Mouse (Mus musculus): ENCODE measurements at regions not wholly inside any gene's neighbourhood (a gene's known extent, or its start where the extent isn't known, plus 50 kb on each side); places are given as distances from the start of the nearest gene placed in this dataset.
A peak's percentile ranks its signal among the peaks of the same experiment; 100 is the strongest.

- Histone ChIP-seq H3K27ac (ENCODE audit: low read depth, low read length) (no peak overlapping the region), H3K9ac (ENCODE audit: low read length) (no peak overlapping the region), H3K4me1 (ENCODE audit: control insufficient read depth, insufficient read depth, low read length) (no peaks in the 10 kb centered on the region), H3K4me2 (ENCODE audit: low read length) (no peak overlapping the region), H3K9me3 (replicated peaks; ENCODE audit: control insufficient read depth, low read length) (no peaks in the 10 kb centered on the region), H3K36me3 (ENCODE audit: control insufficient read depth, insufficient read depth, low read length) (no peaks in the 10 kb centered on the region), H3K4me3 (ENCODE audit: low read depth, low read length) (no peak overlapping the region), H3K27me3 (replicated peaks; ENCODE audit: control insufficient read depth, insufficient read depth, low read length) (no peaks in the 10 kb centered on the region)
- 59% methylated on average over 4 of the region's 4 CpGs for WGBS
- no peak for ATAC-seq
- DNase-seq (ENCODE audit: low spot score), result no peak
Observed at GRCm38 (mm10) chr13:63682341-63682740, 108.9 kb upstream of the Ptch1 start.

- DNase-seq (ENCODE audit: low spot score) (peak; percentile 50), ATAC-seq (peak; percentile 34; the same call in 1 of the 2 replicates)
- Histone ChIP-seq H3K4me3 (ENCODE audit: low read depth, low read length) (no peak overlapping the region), H3K36me3 (ENCODE audit: control insufficient read depth, insufficient read depth, low read length) (no peaks in the 10 kb centered on the region), H3K27ac (ENCODE audit: low read depth, low read length) (no peak overlapping the region), H3K9ac (ENCODE audit: low read length) (no peak overlapping the region), H3K4me2 (ENCODE audit: low read length) (no peak overlapping the region), H3K9me3 (replicated peaks; ENCODE audit: control insufficient read depth, low read length) (no peaks in the 10 kb centered on the region), H3K27me3 (replicated peaks; ENCODE audit: control insufficient read depth, insufficient read depth, low read length) (no peaks in the 10 kb centered on the region), H3K4me1 (ENCODE audit: control insufficient read depth, insufficient read depth, low read length) (peaks cover 3% of the 10 kb centered on the region; the same call in 1 of the 2 replicates)
- 16% methylated on average over 5 of the region's 5 CpGs for WGBS
Observed at GRCm38 (mm10) chr13:63691974-63692373, 118.6 kb upstream of the Ptch1 start.

GRCm38 (mm10) chr13:63693636-63694035 is 120.2 kb upstream of the Ptch1 start:
- Histone ChIP-seq H3K27ac (ENCODE audit: low read depth, low read length) (no peak overlapping the region), H3K4me2 (ENCODE audit: low read length) (no peak overlapping the region), H3K4me3 (ENCODE audit: low read depth, low read length) (no peak overlapping the region), H3K27me3 (replicated peaks; ENCODE audit: control insufficient read depth, insufficient read depth, low read length) (no peaks in the 10 kb centered on the region), H3K4me1 (ENCODE audit: control insufficient read depth, insufficient read depth, low read length) (peaks cover 3% of the 10 kb centered on the region; the same call in 1 of the 2 replicates), H3K9ac (ENCODE audit: low read length) (no peak overlapping the region), H3K36me3 (ENCODE audit: control insufficient read depth, insufficient read depth, low read length) (no peaks in the 10 kb centered on the region), H3K9me3 (replicated peaks; ENCODE audit: control insufficient read depth, low read length) (no peaks in the 10 kb centered on the region)
- DNase-seq (ENCODE audit: low spot score) (no peak), ATAC-seq (no peak)
- WGBS, result 53% methylated on average over 5 of the region's 5 CpGs

- Histone ChIP-seq H3K9ac (ENCODE audit: low read length) (no peak overlapping the region), H3K36me3 (ENCODE audit: control insufficient read depth, insufficient read depth, low read length) (no peaks in the 10 kb centered on the region), H3K27me3 (replicated peaks; ENCODE audit: control insufficient read depth, insufficient read depth, low read length) (no peaks in the 10 kb centered on the region), H3K9me3 (replicated peaks; ENCODE audit: control insufficient read depth, low read length) (no peaks in the 10 kb centered on the region), H3K4me1 (ENCODE audit: control insufficient read depth, insufficient read depth, low read length) (peaks cover 3% of the 10 kb centered on the region; the same call in 1 of the 2 replicates), H3K4me3 (ENCODE audit: low read depth, low read length) (no peak overlapping the region), H3K4me2 (ENCODE audit: low read length) (no peak overlapping the region), H3K27ac (ENCODE audit: low read depth, low read length) (no peak overlapping the region)
- DNase-seq (ENCODE audit: low spot score), result peak; percentile 54
- WGBS, result 64% methylated on average over 3 of the region's 3 CpGs
- ATAC-seq, result no peak
Observed at GRCm38 (mm10) chr13:63696399-63696798, 118.6 kb upstream of the Ercc6l2 start.

GRCm38 (mm10) chr13:63699624-63700023 is 115.4 kb upstream of the Ercc6l2 start:
- H3K4me1 ChIP-seq (ENCODE audit: control insufficient read depth, insufficient read depth, low read length), result no peaks in the 10 kb centered on the region
- no peak overlapping the region for H3K9ac ChIP-seq (ENCODE audit: low read length)
- DNase-seq (ENCODE audit: low spot score) (no peak), ATAC-seq (no peak)
- H3K27me3 ChIP-seq (replicated peaks; ENCODE audit: control insufficient read depth, insufficient read depth, low read length), result 0 out of 2 replicates have a peak, but pooled peaks cover 3% of the 10 kb centered on the region
- H3K9me3 ChIP-seq (replicated peaks; ENCODE audit: control insufficient read depth, low read length), result no peaks in the 10 kb centered on the region
- H3K27ac ChIP-seq (ENCODE audit: low read depth, low read length), result no peak overlapping the region
- 72% methylated on average over 2 of the region's 2 CpGs for WGBS
- H3K36me3 ChIP-seq (ENCODE audit: control insufficient read depth, insufficient read depth, low read length), result no peaks in the 10 kb centered on the region
- H3K4me3 ChIP-seq (ENCODE audit: low read depth, low read length), result no peak overlapping the region
- no peak overlapping the region for H3K4me2 ChIP-seq (ENCODE audit: low read length)

GRCm38 (mm10) chr13:63700747-63701146 is 114.3 kb upstream of the Ercc6l2 start:
- Histone ChIP-seq H3K4me2 (ENCODE audit: low read length) (no peak overlapping the region), H3K4me1 (ENCODE audit: control insufficient read depth, insufficient read depth, low read length) (no peaks in the 10 kb centered on the region), H3K27me3 (replicated peaks; ENCODE audit: control insufficient read depth, insufficient read depth, low read length) (0 out of 2 replicates have a peak, but pooled peaks cover 3% of the 10 kb centered on the region), H3K4me3 (ENCODE audit: low read depth, low read length) (no peak overlapping the region), H3K9me3 (replicated peaks; ENCODE audit: control insufficient read depth, low read length) (no peaks in the 10 kb centered on the region), H3K36me3 (ENCODE audit: control insufficient read depth, insufficient read depth, low read length) (no peaks in the 10 kb centered on the region), H3K9ac (ENCODE audit: low read length) (no peak overlapping the region), H3K27ac (ENCODE audit: low read depth, low read length) (no peak overlapping the region)
- DNase-seq (ENCODE audit: low spot score), result no peak
- WGBS, result 75% methylated on average over 3 of the region's 3 CpGs
- ATAC-seq, result no peak

- no peak overlapping the region for H3K4me2 ChIP-seq (ENCODE audit: low read length)
- H3K36me3 ChIP-seq (ENCODE audit: control insufficient read depth, insufficient read depth, low read length), result no peaks in the 10 kb centered on the region
- no peak overlapping the region for H3K4me3 ChIP-seq (ENCODE audit: low read depth, low read length)
- no peak overlapping the region for H3K9ac ChIP-seq (ENCODE audit: low read length)
- no peak overlapping the region for H3K27ac ChIP-seq (ENCODE audit: low read depth, low read length)
- H3K4me1 ChIP-seq (ENCODE audit: control insufficient read depth, insufficient read depth, low read length), result no peaks in the 10 kb centered on the region
- ATAC-seq (no peak), DNase-seq (ENCODE audit: low spot score) (no peak)
- H3K9me3 ChIP-seq (replicated peaks; ENCODE audit: control insufficient read depth, low read length), result no peaks in the 10 kb centered on the region
- 40% methylated on average over 9 of the region's 9 CpGs for WGBS
- 0 out of 2 replicates have a peak, but pooled peaks cover 3% of the 10 kb centered on the region for H3K27me3 ChIP-seq (replicated peaks; ENCODE audit: control insufficient read depth, insufficient read depth, low read length)
Observed at GRCm38 (mm10) chr13:63701199-63702175, 113.6 kb upstream of the Ercc6l2 start.

- 89% methylated on average over 2 of the region's 2 CpGs for WGBS
Observed at GRCm38 (mm10) chr13:63708567-63708966, 106.5 kb upstream of the Ercc6l2 start.

GRCm38 (mm10) chr13:63713137-63713536 is 101.9 kb upstream of the Ercc6l2 start:
- 93% methylated on average over 3 of the region's 3 CpGs for WGBS
- no peak overlapping the region for H3K4me3 ChIP-seq (ENCODE audit: low read depth, low read length)
- DNase-seq (ENCODE audit: low spot score) (no peak), ATAC-seq (no peak)
- H3K9me3 ChIP-seq (replicated peaks; ENCODE audit: control insufficient read depth, low read length), result peaks cover 4% of the 10 kb centered on the region; the same call in 1 of the 2 replicates
- no peaks in the 10 kb centered on the region for H3K36me3 ChIP-seq (ENCODE audit: control insufficient read depth, insufficient read depth, low read length)
- H3K27me3 ChIP-seq (replicated peaks; ENCODE audit: control insufficient read depth, insufficient read depth, low read length), result no peaks in the 10 kb centered on the region
- no peak overlapping the region for H3K27ac ChIP-seq (ENCODE audit: low read depth, low read length)
- H3K4me1 ChIP-seq (ENCODE audit: control insufficient read depth, insufficient read depth, low read length), result no peaks in the 10 kb centered on the region
- H3K9ac ChIP-seq (ENCODE audit: low read length), result no peak overlapping the region
- no peak overlapping the region for H3K4me2 ChIP-seq (ENCODE audit: low read length)

More at GRCm38 (mm10) chr13:63708567-63708966, 106.5 kb upstream of the Ercc6l2 start:
- no peak overlapping the region for H3K9ac ChIP-seq (ENCODE audit: low read length)
- ATAC-seq (no peak), DNase-seq (ENCODE audit: low spot score) (no peak)
- no peak overlapping the region for H3K4me2 ChIP-seq (ENCODE audit: low read length)
- peaks cover 4% of the 10 kb centered on the region; the same call in 1 of the 2 replicates for H3K9me3 ChIP-seq (replicated peaks; ENCODE audit: control insufficient read depth, low read length)
- H3K4me1 ChIP-seq (ENCODE audit: control insufficient read depth, insufficient read depth, low read length), result no peaks in the 10 kb centered on the region
- 0 out of 2 replicates have a peak, but pooled peaks cover under 1% of the 10 kb centered on the region for H3K27me3 ChIP-seq (replicated peaks; ENCODE audit: control insufficient read depth, insufficient read depth, low read length)
- no peaks in the 10 kb centered on the region for H3K36me3 ChIP-seq (ENCODE audit: control insufficient read depth, insufficient read depth, low read length)
- H3K4me3 ChIP-seq (ENCODE audit: low read depth, low read length), result no peak overlapping the region
- no peak overlapping the region for H3K27ac ChIP-seq (ENCODE audit: low read depth, low read length)
